Mouse (Mus musculus) heart, embryonic 16.5 days (tissue): Measurements from ENCODE around the gene Dip2c. TPM values are rescaled to one million over a fixed set of nuclear protein-coding genes. Genes with fewer than 3 reads are reported as not detected.

Experiments
- ATAC-seq: fragments of 200-750 bp; cut with Nextera tagmentation; replicated peaks from 2 replicates; pipeline ENCODE4 v1.8.0; 2017; ENCODE audit warnings: moderate number of reproducible peaks; ENCODE audit not compliant: insufficient read depth, low FRiP score; ENCODE audit errors: extremely low read depth
- H3K27ac ChIP-seq: fragments of 300-500 bp; sonication (generic); 2 replicates; pipeline ENCODE4 v1.5.1; 2014; ENCODE audit warnings: mild to moderate bottlenecking, low read length, control low read depth, moderate library complexity
- H3K27me3 ChIP-seq: fragments of 300-500 bp; sonication (generic); 2 replicates; pipeline ENCODE4 v1.6.1; 2014; ENCODE audit warnings: low read length, mixed read lengths; ENCODE audit not compliant: control insufficient read depth, insufficient read depth
- H3K36me3 ChIP-seq: fragments of 300-500 bp; sonication (generic); 2 replicates; pipeline ENCODE4 v1.6.1; 2014; ENCODE audit not compliant: control insufficient read depth, insufficient read depth
- H3K4me1 ChIP-seq: fragments of 300-500 bp; sonication (generic); 2 replicates; pipeline ENCODE4 v1.6.1; 2014; ENCODE audit warnings: low read length, mixed read lengths; ENCODE audit not compliant: control insufficient read depth, insufficient read depth
- H3K4me2 ChIP-seq: fragments of 300-500 bp; sonication (generic); 2 replicates; pipeline ENCODE4 v1.6.1; 2014; ENCODE audit warnings: low read depth, mild to moderate bottlenecking, control low read depth, low read length
- H3K4me3 ChIP-seq: fragments of 300-500 bp; sonication (generic); 2 replicates; pipeline ENCODE4 v1.5.1; 2014; ENCODE audit warnings: mild to moderate bottlenecking, control low read depth, low read length
- H3K9ac ChIP-seq: fragments of 300-500 bp; sonication (generic); 2 replicates; pipeline ENCODE4 v1.6.1; 2014; ENCODE audit warnings: low read length, control low read depth
- H3K9me3 ChIP-seq: fragments of 300-500 bp; sonication (generic); replicated peaks from 2 replicates; pipeline ENCODE4 v1.6.1; 2016; ENCODE audit warnings: low read length; ENCODE audit not compliant: control insufficient read depth
- WGBS: fragments of 180-500 bp; shearing (Covaris S2); extraction: QIAGEN DNeasy Blood & Tissue Kit; methylation state at CpG from one replicate; pipeline ENCODE4 v1.1.7; 2014; 5-methylcytosine and 5-hydroxymethylcytosine counted together
- polyA plus RNA-seq: library from polyadenylated mRNA; unstranded; fragments of >200 nt; fragmentation: Nextera tagmentation; extraction: Ambion mirVana; gene quantifications from 2 replicates; pipeline ENCODE4 v1.2.1, GENCODE M21; 2015

Dip2c gene
- polyA plus RNA-seq, 1 experiment from 2014 or later = 5.6 TPM

DNA sequence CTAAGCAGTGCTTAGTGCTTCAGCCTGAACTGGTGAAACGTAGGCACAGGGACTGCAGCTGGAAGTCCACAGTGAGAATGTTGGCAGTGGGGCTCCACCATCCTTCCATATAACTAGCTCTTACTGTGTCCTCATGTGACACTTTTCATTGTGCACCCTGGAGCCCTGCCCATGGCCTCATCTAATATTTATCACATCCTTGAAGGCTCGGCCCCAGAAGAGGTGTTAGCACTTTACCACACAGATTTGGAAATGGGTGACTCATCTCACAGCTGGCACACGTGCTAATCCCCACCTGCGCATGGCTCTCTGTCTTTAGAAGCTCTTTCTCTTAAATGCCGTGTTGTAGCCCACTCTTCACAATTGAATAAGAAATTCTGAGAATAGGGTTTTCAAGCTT, 292.5 kb downstream of the Dip2c start:
- ATAC-seq = peak; percentile 49; the same call in 1 of the 2 replicates
- Histone ChIP-seq H3K9me3 (no peaks in the 10 kb centered on the region), H3K4me2 (no peak overlapping the region), H3K27me3 (no peaks in the 10 kb centered on the region), H3K9ac (no peak overlapping the region), H3K27ac (no peak overlapping the region), H3K4me3 (no peak overlapping the region), H3K4me1 (0 out of 2 replicates have a peak, but pooled peaks cover 3% of the 10 kb centered on the region), H3K36me3 (peaks cover 17% of the 10 kb centered on the region)
- WGBS = 71% methylated on average over 5 of the region's 5 CpGs

DNA sequence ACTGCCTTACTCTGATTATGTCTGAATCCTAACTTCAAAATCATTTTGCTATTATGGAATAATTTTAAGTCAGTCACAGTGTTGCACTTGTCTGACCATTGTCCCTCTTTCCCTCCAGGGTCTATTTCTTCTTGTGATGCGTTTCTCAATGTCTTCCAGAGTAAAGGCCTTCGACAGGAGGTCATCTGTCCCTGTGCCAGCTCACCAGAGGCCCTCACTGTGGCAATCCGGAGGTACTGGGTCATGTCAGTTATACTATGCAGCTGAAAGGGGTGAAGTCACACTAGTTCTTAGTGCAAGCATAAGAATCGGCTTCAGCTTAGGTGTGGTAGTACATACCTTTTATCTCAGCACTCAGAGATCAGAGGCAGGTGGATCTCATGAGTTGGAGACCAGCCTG, 300.4 kb downstream of the Dip2c start:
- no peak overlapping the region for H3K4me2 ChIP-seq
- H3K27me3 ChIP-seq = no peaks in the 10 kb centered on the region
- no peak overlapping the region for H3K9ac ChIP-seq
- 77% methylated on average over 4 of the region's 4 CpGs for WGBS
- no peak for ATAC-seq
- H3K4me1 ChIP-seq = no peaks in the 10 kb centered on the region
- peaks cover 3% of the 10 kb centered on the region for H3K36me3 ChIP-seq
- H3K4me3 ChIP-seq = no peak overlapping the region
- H3K9me3 ChIP-seq = no peaks in the 10 kb centered on the region
- no peak overlapping the region for H3K27ac ChIP-seq

DNA sequence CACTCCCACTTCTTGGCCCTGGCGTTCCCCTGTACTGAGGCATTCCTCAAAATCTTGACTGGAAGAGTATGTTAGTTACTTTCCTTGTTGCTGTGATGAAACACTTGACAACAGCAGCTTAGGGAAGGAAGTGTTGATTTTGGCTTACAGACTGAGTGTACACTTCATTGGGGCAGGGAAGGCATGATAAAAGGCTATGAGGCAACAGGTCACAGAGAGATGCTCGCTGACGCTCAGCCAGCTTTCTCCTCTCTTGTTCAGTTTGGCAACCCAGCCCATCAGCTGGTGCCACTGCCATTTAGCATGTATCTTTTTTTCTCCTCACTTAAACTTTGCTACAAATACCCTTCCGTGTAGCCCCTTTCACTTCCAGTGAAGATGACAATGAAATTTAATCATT, 302.1 kb downstream of the Dip2c start:
- Histone ChIP-seq H3K9ac (no peak overlapping the region), H3K36me3 (peaks cover 3% of the 10 kb centered on the region), H3K9me3 (no peaks in the 10 kb centered on the region), H3K27ac (no peak overlapping the region), H3K27me3 (no peaks in the 10 kb centered on the region), H3K4me1 (no peaks in the 10 kb centered on the region), H3K4me3 (no peak overlapping the region), H3K4me2 (no peak overlapping the region)
- WGBS = 74% methylated on average over 4 of the region's 4 CpGs
- no peak for ATAC-seq

DNA sequence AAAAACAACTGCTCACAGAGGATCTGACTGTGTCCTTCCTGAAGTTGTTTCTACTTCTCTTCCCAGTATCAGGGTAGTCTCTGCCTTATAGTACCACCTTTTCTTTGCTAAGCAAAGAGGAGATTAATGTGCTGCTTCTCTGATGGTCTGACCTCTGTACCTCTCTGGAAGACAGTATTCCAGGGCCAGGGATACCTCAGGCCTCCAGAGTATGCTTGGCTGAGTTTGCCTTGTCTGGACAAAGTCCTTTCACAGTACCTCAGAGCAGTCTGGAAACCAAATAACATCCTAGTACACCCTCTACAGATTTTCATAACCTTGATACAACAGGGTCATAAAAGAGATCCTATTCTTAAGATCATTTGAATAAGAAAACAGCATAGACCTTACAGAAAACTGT, 305.5 kb downstream of the Dip2c start:
- H3K9me3 ChIP-seq = no peaks in the 10 kb centered on the region
- H3K36me3 ChIP-seq = peaks cover 4% of the 10 kb centered on the region
- H3K9ac ChIP-seq = no peak overlapping the region
- no peaks in the 10 kb centered on the region for H3K4me1 ChIP-seq
- H3K27ac ChIP-seq = no peak overlapping the region
- no peak overlapping the region for H3K4me2 ChIP-seq
- no peaks in the 10 kb centered on the region for H3K27me3 ChIP-seq
- no peak overlapping the region for H3K4me3 ChIP-seq
- ATAC-seq = no peak

DNA sequence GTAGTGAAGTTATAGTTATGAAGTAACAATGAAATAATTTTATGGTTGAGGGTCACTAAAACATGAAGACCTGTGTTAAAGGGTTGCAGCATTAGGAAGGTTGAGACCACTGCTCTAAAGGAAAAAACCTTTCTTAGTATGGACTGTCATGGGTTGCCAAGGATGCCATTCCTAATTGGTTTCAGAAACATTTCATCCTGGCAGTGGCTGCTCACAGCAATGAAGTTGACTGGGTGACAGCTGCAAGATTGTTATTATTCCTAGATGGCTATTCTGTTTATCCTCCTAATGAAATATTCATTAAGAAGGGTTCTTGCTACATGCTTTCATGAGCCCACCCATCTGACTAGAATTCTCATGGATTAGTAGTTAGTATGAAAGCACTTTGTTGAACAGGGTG, 307.3 kb downstream of the Dip2c start:
- ATAC-seq = no peak
- H3K9me3 ChIP-seq = no peaks in the 10 kb centered on the region
- H3K27me3 ChIP-seq = no peaks in the 10 kb centered on the region
- H3K4me3 ChIP-seq = no peak overlapping the region
- H3K9ac ChIP-seq = no peak overlapping the region
- peaks cover 3% of the 10 kb centered on the region; the same call in 1 of the 2 replicates for H3K36me3 ChIP-seq
- no peaks in the 10 kb centered on the region for H3K4me1 ChIP-seq
- H3K4me2 ChIP-seq = no peak overlapping the region
- H3K27ac ChIP-seq = no peak overlapping the region

DNA sequence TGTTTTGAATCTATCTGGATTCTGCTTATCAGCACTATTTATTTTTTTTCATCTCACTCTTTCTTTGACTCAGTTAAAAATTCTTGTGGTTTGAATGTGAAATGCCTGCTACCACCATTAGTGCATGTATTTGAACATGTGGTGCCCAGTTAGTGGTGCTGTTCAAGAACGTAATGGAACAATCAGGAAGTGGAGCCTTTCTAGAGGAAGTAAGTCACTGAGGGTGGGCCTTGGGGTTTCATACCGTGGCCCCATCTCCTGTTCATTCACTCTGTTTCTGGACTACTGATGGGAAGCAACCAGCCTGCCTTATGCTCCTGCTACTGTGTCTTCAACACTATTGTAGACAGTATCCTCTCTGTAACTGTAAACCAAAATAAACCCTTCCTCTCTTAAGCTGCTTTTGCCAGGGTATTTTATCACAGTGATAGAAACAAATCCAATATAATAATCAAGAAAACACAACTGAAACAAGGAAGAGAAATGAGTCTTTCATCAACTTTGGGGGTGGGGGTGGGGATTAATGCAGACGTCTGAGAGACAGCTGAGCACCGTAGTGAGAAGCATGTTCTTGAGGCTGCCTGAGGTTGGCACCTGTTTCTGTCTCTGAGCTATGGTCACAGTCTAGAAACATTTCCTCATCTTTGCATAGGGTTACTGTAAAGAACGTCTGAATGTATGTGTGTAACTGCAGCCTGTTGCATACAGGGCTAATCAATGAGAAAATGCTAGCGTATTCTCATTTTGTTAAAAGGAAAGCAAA, 323.2 kb downstream of the Dip2c start:
- no peak overlapping the region for H3K4me3 ChIP-seq
- no peaks in the 10 kb centered on the region for H3K27me3 ChIP-seq
- peaks cover 5% of the 10 kb centered on the region; the same call in 1 of the 2 replicates for H3K36me3 ChIP-seq
- H3K9ac ChIP-seq = no peak overlapping the region
- WGBS = 74% methylated on average over 6 of the region's 6 CpGs
- no peak overlapping the region for H3K27ac ChIP-seq
- no peaks in the 10 kb centered on the region for H3K9me3 ChIP-seq
- no peaks in the 10 kb centered on the region for H3K4me1 ChIP-seq
- H3K4me2 ChIP-seq = no peak overlapping the region
- ATAC-seq = no peak

DNA sequence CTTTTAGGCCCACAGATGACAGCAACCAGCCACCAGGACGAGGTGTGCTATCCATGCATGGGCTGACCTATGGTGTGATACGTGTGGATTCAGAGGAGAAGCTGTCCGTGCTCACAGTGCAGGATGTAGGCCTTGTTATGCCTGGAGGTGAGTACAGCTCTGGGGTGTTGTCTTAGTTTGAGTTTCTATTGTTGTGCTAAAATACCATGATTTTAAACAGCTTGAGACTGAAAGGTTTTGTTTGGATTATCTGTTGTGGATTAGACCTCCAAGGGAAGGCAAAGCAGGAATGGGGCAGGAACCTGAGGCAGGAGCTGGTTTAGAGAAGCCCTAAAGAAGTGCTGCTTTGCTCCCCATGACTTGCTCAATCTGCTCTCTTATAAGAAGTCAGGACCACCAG, 325.0 kb downstream of the Dip2c start:
- Histone ChIP-seq H3K27ac (no peak overlapping the region), H3K9me3 (no peaks in the 10 kb centered on the region), H3K4me3 (no peak overlapping the region), H3K36me3 (0 out of 2 replicates have a peak, but pooled peaks cover 4% of the 10 kb centered on the region), H3K27me3 (no peaks in the 10 kb centered on the region), H3K4me2 (no peak overlapping the region), H3K4me1 (no peaks in the 10 kb centered on the region), H3K9ac (no peak overlapping the region)
- ATAC-seq = no peak
- WGBS = 73% methylated on average over 3 of the region's 3 CpGs

DNA sequence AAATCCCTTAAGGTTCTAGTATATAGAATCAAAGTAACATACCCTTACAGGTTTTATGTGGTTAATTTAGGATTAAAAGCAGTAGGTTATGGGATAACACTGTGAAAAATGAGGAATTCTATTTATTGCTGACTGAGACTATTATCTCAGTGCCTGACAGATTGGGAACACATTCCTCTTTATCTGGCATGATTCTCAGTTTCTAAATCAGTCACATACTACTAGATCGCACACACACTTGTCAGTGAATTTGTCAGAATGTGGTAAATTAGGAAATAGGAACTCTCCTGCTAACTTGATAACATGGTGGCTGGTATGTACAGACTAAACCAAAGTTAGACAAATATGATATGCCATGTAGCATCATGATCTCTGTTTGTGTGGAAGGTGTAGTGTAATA, 334.9 kb downstream of the Dip2c start:
- no peak overlapping the region for H3K9ac ChIP-seq
- H3K4me1 ChIP-seq = no peaks in the 10 kb centered on the region
- no peak overlapping the region for H3K27ac ChIP-seq
- WGBS = 31% methylated on average over 1 of the region's 1 CpGs
- no peak overlapping the region for H3K4me2 ChIP-seq
- no peaks in the 10 kb centered on the region for H3K9me3 ChIP-seq
- no peaks in the 10 kb centered on the region for H3K27me3 ChIP-seq
- ATAC-seq = no peak
- H3K36me3 ChIP-seq = peaks cover 9% of the 10 kb centered on the region; the same call in 1 of the 2 replicates
- no peak overlapping the region for H3K4me3 ChIP-seq

DNA sequence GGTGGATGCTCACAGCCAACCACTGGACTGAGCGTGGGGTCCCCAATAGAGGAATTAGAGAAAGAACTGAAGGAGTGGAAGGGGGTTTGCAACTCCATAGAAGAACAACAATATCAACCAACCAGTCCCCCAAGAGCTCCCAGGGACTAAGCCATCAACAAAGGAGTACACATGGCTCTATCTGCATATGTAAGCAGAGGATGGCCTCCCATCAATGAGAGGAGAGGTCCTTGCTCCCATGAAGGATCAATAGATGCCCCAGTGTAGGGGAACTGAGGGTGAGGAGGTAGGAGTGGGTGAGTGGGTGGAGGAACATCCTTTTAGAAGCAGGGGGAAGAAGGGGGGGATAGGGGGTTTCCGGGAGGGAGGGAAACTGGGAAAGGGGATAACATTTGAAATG, 356.4 kb downstream of the Dip2c start:
- 96% methylated on average over 2 of the region's 2 CpGs for WGBS
- ATAC-seq = no peak
- no peak overlapping the region for H3K9ac ChIP-seq

More for the DNA sequence above, 356.4 kb downstream of the Dip2c start:
- Histone ChIP-seq H3K4me2 (no peak overlapping the region), H3K27ac (no peak overlapping the region), H3K36me3 (peaks cover 8% of the 10 kb centered on the region; the same call in 1 of the 2 replicates), H3K9me3 (no peaks in the 10 kb centered on the region), H3K4me1 (peaks cover 6% of the 10 kb centered on the region), H3K4me3 (no peak overlapping the region), H3K27me3 (no peaks in the 10 kb centered on the region)
